Mouse (Mus musculus) heart, postnatal 25 days (tissue): ENCODE results near the gene Gm27021. TPM values are rescaled to one million over a fixed set of nuclear protein-coding genes. Genes with fewer than 3 reads are reported as not detected.
"Not testable (repeated sequence)": the region's sequence is repeated elsewhere in the genome, so short reads cannot be mapped to it uniquely, and the experiment has no call there.

Experiments
- DNase-seq: peaks from one replicate; pipeline ENCODE4 v3.0.0; 2022; ENCODE audit warnings: low spot score
- intact Hi-C: fragments of 180-260 bp; cut with DNase I; formaldehyde crosslinking; loops from one replicate; pipeline ENCODE4 v1.15.1; 2025
- total RNA-seq, 2 experiments: library from RNA; stranded (reverse); gene quantifications; 2 replicates each; pipeline ENCODE4 v1.2.3; 2021

Gm27021 gene
- total RNA-seq, 2 experiments from 2014 or later, result not detected

DNA sequence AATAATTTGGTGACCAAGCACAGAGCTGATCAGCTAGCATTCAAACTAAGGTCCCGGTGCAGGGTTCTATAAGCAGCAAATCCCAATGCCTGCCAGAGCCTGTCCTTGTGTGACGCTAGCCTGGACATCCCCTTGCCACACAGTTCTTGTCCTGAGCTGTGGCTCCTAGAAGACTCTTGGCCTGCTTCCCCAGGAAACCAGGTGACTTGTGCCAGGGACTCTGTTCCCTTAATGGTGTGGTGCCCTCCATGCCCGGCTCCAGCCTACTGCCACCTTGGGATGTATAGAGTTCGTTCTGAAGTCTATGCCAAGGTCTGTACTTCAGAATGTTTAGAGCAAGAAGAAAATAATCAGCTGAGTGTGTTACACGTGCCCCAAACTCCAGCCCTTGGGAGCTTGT, 18.7 kb upstream of the Gm27021 start:
- DNase-seq, result no peak
- intact Hi-C loops, result no loop called here

DNA sequence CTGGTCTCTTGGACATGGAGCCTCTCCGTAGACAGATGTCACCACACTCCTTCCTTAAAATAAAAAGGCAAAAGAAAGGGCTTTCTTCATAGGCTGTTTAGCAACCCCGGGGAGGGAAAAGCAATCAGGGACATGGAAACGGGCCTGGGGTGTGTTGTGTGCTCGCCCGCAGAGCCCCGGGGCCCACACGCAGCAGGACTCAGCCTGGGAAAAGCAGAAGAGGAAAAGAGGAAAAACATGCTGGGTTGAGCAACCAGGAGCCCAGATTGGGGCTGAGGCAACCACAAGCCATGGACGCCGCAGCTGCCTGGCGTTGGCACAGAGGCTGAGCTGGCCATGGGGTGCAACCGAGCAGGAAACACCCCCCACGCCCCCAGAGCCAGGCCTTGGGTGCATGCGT, 18.2 kb upstream of the Gm27021 start:
- DNase-seq, result peak; percentile 53
- intact Hi-C loops, result no loop called here

DNA sequence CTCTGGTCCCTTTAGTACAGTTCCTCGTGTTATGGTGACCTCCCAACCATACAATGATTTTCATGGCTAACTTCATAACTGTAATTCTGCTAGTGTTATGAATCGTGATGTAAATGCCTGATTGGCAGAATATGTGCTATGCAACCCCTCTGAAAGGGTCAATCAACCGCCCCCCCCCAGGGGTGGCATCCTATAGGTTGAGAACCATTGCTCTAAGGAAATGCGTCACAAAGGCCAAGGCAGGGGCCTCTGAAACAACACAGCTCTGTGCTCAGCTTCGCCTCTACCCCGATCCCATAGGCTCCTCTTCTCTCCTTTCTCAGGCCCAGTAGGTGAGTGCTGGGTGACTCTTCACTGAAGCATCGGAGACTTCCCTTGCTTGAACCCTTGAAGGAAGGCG, 17.7 kb upstream of the Gm27021 start:
- no peak for DNase-seq
- intact Hi-C loops, result no loop called here

DNA sequence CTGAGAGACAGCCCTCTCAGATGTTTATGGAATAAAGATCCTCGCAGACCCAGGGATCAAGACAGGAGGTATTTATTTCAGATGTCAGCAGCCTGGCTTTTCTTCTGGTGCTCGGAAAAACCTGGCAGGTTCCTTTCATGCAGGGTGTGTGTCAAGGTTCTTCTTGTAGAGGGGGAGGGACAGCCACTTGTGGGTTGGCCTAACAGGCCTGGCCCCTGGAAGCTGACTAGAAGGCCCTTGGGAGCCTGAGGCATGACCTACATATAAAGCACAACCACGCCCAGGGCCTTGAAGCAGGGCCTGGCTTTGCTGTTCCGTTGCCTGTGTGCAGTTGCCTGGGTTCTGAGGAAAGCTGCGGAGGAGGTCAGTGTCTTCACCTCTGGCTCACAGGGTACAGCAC, 17.2 kb upstream of the Gm27021 start:
- intact Hi-C loops, result no loop called here
- DNase-seq, result peak; percentile 40

DNA sequence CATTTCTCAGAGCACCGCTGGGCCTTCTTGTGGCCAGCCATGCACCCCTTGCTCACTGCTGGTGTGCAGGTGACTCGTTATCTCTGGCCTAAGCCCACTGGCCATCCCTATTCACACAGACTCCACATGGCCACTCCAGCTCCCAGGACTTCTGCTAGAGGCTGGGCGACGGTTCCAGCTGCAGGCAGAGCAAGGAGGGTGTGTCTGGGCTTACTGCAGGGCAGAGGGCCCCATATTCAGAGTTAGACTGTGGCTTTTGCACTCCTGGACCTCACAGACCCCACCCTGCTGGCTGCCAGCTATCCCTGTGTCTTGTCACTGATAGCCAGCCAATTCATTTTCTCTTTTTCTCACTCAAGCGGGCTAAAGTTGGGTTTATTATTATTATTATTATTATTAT, 16.2 kb upstream of the Gm27021 start:
- no peak for DNase-seq
- intact Hi-C loops, result loop anchor here (5.0 kb wide), 1 partner anchor 408 kb away; no protein-coding TSS in a partner anchor

DNA sequence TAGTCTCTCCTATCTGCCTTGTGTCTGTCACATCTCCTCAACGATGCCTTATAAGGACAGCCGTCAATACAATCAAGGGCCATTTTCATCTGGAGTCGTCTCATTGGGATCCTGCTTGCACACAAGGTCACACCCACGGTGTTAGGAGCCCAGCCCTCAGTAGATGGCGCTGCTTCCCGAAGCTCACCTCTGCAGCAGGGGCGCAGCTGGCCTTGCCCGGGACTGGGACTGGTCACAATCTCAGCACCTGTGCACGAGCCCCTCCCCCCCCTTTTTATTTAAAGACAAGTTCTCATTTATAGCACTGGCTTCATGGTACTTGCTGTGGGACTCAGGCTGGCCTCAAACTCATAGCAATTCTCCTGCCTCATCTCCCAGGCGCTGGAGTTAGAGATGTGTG, 15.7 kb upstream of the Gm27021 start:
- peak; percentile 41 for DNase-seq
- intact Hi-C loops, result loop anchor here (5.0 kb wide), 1 partner anchor 409 kb away; no protein-coding TSS in a partner anchor

DNA sequence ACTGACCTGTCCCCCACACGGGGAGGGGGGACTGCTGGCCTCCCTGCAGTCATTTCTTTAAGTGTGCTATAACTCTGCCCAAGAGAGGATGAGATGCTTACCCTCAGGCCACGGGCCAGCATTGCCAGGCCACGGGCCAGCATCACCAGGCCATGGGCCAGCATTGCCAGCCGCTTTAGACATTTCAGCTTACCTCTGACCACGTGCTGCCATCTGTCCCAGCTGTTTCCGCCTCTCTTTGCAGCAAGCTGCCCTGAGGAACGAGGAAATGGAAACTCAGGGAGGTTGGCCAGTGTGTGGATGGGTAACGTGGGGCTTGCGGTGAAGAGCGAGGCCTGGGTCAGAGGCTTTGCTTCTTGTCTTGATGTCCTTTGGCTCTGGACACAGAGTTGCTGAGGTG, 13.2 kb upstream of the Gm27021 start:
- DNase-seq, result no peak

DNA sequence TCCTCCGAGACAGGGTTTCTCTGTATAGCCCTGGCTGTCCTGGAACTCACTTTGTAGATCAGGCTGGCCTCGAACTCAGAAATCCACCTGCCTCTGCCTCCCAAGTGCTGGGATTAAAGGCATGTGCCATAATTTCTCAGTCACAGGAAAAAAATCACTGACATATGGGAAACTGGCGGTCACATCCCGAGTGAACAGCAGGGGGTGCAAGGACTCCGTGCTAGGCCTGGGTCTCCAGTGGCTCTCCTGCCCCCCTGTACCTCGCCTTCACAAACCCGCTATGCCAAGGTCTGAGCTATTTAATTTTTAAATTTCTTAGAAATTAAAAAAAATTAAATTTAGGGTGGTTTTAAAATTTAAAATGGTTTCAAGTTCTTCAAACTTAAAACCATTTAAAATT, 12.5 kb upstream of the Gm27021 start:
- DNase-seq, result not testable (repeated sequence)
- intact Hi-C loops, result loop anchor here (1.0 to 5.0 kb wide), 3 partner anchors 56 to 412 kb away; partner anchors contain the start of gene Irf8

More for the DNA sequence above, 13.2 kb upstream of the Gm27021 start:
- intact Hi-C loops, result loop anchor here (2.0 to 5.0 kb wide), 2 partner anchors 56 to 411 kb away; partner anchors contain the start of gene Irf8

DNA sequence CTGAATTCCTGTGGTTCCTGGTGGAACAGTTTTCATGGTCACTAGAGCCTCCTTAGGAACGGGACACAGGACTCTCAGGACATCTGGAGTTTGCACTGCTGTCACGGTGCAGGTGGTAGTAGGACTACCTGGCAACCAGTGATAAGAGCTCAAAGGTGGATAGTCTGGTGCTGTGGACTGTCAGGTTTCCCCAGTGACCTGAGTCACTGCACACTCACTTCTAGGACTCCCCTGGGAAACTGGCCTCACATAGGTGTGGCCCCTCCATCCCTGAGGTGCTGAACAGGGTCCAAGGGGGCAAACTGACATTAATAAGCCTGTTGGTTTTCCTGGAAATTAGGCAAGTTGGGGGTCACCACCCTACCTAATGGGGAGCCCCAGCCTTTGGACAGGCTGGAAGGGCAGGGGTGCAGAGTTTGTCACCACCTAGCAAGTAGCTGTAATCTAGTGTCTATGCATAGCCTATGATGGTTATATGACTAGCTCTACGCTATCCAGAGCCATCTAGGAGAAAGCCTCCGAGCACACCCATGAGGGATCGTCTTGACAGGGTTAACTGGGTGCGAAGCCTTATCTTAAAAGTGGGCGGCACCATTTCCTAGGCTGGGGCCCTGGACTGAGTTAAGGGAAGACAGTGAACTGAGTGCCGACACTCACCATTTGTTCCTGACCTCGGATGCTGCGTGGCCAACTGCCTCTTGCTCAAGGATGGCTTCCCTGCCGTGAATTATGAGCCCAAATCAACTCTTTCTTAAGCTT, 11.9 kb upstream of the Gm27021 start:
- DNase-seq, result no peak
- intact Hi-C loops, result loop anchor here (1.0 to 5.0 kb wide), 3 partner anchors 57 to 412 kb away; partner anchors contain the start of gene Irf8

DNA sequence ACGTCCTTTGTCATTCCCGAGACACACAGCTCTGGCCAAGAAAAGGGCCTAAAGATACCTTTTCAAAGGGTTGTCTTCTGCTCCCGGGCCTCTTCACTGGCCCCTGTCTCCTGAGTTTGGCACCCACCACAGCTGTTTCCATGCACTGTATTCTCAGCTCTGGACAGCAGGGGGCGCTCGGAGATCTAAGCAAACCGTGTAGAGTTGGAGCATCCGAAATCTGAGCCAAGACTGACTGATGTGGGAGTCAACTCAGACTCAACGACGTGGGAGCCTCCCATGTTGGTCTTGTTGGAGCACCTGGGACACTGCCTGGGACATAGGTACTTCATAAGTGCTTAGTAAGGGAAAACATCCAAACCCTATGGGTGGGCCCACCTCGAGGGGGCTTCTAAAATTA, 10.6 kb upstream of the Gm27021 start:
- DNase-seq, result peak; percentile 68
- intact Hi-C loops, result no loop called here

DNA sequence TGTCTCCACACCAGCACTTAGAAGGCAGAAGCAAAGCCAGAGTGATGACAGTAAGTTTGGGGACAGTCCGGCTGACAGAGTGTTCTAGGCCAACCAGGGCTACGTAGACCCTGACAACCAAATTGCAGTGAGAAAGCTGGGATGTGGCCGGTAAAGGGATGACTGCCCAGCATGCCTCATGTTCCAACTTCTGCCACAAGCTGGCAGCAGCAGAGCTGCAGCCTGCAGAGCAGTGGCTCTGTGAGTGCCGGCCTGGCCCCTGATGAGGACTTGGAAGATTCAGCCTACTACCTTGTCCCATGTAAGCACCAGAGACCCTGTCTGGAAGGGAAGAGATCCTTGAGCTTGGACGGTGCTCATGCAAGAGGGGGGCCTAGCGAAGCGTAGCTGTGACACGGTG, 7.8 kb upstream of the Gm27021 start:
- no peak for DNase-seq
- intact Hi-C loops, result no loop called here

DNA sequence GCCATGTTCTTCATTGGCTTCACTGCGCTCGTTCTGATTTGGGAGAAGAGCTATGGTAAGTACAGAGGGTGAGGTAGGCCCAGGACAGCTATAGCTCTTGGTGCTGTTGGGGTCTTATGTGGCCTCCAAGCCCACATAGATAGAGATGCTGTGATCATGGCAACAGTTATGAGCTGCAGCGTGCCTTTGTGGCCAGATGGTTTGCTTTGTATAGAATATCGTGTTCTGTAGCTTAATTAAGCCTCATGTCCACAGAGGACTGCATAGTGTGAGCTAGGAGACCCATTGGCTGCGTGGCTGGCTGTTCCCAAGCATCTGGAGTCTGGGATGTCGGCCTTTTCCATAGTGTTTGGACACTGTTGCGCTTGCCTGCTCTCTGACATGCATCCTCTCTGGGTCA, 5.4 kb upstream of the Gm27021 start:
- intact Hi-C loops, result no loop called here
- no peak for DNase-seq

DNA sequence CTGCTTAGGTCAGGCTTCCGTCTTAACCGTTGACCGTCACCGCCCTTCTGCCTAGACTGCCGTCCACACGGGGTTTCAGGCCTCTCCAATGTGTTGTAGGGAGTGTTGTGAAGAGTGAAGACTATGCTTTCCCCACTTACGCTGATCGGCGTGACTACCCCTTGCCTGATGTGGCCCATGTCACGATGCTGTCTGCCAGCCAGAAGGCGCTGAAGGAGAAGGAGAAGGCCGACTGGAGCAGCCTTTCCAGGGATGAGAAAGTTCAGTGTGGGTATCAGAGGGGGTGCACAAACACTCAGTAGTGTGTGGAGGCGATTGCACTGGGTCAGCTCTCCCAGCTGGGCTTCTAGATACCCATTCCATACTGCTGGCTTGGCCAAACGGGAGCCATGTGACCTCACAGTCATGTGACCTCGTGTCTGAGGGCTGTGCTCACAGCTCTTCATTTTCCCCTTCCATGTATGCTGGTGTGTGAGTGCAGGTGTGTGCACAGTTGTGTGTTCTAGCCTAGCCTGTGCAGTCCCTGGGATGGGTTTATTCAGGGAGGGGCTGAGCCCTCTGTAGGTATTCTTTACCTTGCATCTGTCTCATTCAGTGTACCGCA, 4.8 kb upstream of the Gm27021 start:
- intact Hi-C loops, result no loop called here

DNA sequence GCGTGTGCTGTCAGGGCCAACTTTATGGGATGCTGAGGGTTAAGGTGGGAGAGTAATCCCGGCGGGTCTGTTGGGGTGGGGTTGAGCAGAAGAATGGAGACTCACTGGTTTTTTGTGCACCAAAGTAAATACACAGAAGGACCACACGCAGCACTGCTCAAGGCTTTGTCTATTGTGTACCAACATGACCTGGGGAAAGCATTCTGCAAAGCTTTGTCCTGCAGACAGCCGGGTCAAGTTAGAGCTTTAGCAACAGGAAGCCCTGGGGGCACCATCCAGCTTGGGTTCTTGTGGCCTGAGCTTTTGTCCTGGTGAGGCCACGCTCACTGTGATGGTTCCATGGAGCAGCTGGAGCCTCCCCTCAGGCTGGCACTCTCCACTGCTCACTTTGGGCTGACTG, 3.9 kb upstream of the Gm27021 start:
- no peak for DNase-seq
- intact Hi-C loops, result no loop called here

More for the DNA sequence above, 4.8 kb upstream of the Gm27021 start:
- no peak for DNase-seq

DNA sequence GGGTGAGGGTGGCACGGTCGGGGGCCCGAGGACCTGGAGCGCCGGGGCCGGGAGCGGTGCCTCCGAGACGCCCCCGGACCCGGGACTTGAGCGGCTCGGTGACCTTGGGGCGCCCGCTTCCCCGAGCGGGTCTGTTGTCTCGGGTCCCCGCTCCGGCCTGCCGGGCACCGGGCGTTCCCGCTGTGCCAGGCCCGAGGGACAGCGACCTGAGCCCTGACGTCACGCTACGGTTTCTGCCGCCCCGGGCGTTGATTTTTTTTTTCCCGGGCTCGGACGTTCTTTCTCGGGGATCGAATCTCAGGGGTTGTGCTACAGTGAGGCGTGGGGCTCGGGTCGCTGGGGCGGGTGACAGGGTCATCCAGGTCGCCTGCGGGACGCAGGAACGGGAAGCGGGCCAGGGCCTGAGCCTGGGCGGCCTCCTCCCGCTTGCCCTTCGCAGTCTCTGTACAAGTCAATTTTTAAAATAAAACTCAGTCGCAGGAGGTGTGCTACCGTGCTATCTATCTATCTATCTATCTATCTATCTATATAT, 561 bp upstream of the Gm27021 start, which contains the start of gene Emc8:
Gene Emc8, minus strand, starts transcription at position 200 of the 532 bp plus-strand sequence.
- no peak for DNase-seq
- intact Hi-C loops, result no loop called here

DNA sequence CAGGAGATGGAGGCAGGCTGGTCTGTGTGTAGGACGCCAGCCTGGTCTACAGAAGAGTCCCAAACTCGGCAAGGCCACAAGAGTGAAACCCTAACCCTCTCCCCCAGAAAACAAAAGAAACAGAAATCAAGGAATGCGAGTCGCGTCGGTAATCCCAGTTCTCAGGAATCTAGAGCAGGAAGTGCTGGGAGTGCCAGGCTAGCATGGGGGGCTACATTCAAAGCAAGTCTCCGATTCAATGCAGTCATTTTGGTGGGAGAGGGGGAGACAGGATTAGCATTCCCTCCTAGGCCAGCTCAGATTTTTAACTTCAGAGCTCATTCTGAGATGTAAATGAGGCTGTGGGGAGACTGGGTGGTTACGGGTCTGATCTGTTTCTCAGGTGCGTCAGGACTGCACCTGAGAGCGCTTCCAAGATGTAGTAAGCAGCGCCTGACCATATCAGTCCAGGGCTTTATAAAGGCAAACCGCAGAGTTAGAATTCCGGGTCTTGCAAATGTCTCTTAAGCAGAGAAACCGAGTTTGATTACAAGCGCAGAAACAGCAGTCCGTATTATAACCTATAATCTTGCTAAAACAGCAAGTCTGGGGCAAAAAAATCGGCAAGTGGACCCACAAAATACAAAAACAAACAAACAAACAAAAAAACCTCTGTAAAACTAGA, 940 bp downstream of the Gm27021 start:
- intact Hi-C loops, result no loop called here
- no peak for DNase-seq

DNA sequence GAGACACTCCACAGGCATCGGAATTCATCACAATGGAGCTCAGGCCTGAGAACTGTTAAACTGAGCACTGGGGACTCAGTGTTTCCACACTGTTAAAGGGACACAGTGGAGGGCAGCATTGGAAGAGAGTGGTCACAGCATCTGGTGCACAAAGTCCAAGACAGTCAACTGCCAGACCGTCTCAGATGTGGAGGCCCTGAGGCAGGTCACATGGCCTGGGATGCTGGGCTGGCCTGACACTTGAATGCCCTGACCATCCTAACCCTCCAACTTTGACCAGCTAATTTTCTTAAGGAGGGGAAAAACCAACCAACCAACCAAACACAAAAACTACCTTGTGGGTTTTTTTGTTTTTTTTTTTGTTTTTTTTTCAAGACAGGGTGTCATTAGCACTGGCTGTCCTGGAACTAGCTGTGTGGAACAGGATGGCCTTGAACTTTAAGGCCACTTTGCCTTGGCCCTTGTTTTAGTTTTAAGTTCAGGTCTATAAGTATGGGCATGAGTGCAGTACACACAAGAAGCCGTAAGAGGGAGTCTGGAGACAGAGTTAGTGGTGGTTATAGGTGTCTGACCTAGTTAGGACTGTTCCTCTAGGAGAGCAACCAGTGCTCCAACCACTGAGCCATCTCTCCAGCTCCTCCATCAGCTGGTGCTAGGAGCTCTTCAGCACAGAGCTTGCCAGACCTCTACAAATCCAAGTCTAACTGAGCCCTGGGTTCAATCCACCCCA, 2.0 kb downstream of the Gm27021 start:
- DNase-seq, result no peak
- intact Hi-C loops, result no loop called here

DNA sequence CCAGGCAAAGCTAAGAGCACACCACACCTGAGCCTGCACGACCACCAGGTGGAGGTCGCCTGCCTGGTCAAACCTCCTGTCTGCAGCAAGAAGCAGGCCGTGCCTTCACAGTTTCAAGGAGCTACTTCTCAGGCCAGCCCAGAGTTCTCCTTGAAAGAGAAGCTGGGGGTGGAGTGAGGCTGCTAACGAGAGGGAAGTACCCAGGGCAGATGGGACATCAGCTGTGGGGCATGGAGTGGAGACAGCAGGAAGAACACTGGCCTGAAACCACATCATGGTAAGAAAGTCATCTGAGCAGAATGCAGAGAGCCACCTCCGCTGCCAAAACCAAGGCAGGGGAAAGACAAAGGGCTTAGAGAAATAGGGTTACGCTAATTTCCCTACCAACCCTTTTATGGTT, 3.3 kb downstream of the Gm27021 start:
- no peak for DNase-seq
- intact Hi-C loops, result no loop called here

DNA sequence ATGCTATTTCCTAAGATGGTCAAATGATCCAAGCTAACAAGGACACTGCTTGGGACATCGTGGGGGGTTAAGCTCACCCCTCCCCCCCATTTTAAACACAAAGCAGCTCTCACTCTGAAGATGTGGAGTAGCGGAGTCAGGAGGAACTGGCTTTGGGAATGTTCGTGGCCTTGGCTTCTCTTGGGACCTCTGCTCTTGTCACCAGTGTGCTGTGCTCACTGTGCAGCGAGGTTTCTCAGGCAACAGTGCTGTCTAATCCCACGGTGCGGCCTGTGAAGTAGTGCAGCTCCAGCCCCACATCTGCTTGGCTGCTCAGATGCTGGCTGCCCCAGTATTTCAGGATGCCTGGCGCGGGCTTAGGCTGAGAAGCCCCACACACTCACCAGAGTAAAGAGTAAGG, 10.5 kb downstream of the Gm27021 start:
- intact Hi-C loops, result no loop called here
- no peak for DNase-seq
